Comparison of ENCODE assay signal across 27 mouse cellular contexts in the genomic region with DNA sequence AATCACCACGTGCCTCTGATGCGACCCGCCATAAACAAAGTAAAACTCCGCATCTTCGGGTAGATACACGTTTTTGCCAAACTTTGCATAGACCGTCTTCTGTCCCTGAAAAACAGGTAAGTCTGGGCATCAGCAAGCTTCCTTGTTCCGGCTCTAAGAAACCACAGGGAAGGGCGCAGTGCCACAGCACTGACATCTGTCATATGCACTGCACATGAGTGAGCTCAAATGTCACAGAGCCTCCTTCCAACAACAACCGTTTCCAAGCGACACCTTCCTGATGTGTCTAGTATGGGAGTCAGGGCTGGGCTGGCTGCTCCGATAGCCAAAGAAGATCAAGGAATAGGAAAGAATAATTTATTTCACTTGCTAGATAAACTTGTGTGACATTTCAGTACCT.
DNase-seq lines count a peak whose midpoint lies in the region; ATAC-seq lines count a peak whose summit lies in the region.
"Had no signal": no experiment of that assay in that cellular context is flagged by ENCODE, and none has a peak within 500 bp of the region (broad histone marks: within the 10 kb centered on the region; RNA-seq: fewer than 3 reads in every experiment).

No protein-coding gene starts in this region.

- peak; percentile 43 to 47 for DNase-seq in cerebellum, postnatal 10 days
- no peak for DNase-seq in cerebellum, adult 11 months
- DNase-seq in embryonic facial prominence, embryonic 14.5 days (ENCODE audit: low spot score): peak; percentile 58
- DNase-seq in embryonic facial prominence, embryonic 10.5 days (ENCODE audit: low spot score): no peak
- peak; percentile 32 for DNase-seq in urinary bladder, postnatal 14 days (ENCODE audit: low spot score)
- no peak for DNase-seq in urinary bladder, adult 2 months (ENCODE audit: low spot score)
- DNase-seq: adrenal gland, adult 8-10 months; adrenal gland, postnatal 14 days; adrenal gland, postnatal 36 days; B cell, adult 2 months; cerebellum, adult 11-12 months; cerebellum, adult 2 months; cerebellum, adult 9-11 months; cerebellum, postnatal 36 days; embryo, embryonic 11 days had no signal

- H3K9ac ChIP-seq in embryonic facial prominence, embryonic 14.5 days (ENCODE audit: low read depth, low read length): no peak overlapping the region
- H3K9ac ChIP-seq: embryonic facial prominence, embryonic 12.5 days; embryonic facial prominence, embryonic 15.5 days; forebrain, embryonic 12.5 days had no signal

- no peaks in the 10 kb centered on the region for H3K36me3 ChIP-seq in embryonic facial prominence, embryonic 14.5 days (ENCODE audit: control insufficient read depth, insufficient read depth, low read length)
- no peaks in the 10 kb centered on the region for H3K36me3 ChIP-seq in embryonic facial prominence, embryonic 10.5 days (replicated peaks)
- H3K36me3 ChIP-seq: embryonic facial prominence, embryonic 12.5 days; embryonic facial prominence, embryonic 15.5 days; forebrain, embryonic 10.5 days; forebrain, embryonic 12.5 days; G1E had no signal

- H3K4me3 ChIP-seq in embryonic facial prominence, embryonic 14.5 days (ENCODE audit: low read depth, low read length): no peak overlapping the region
- no peak overlapping the region for H3K4me3 ChIP-seq in embryonic facial prominence, embryonic 10.5 days
- H3K4me3 ChIP-seq: embryonic facial prominence, embryonic 12.5 days; embryonic facial prominence, embryonic 15.5 days; erythroblast, embryonic 14.5 days; forebrain, embryonic 10.5 days; forebrain, embryonic 12.5 days had no signal

- H3K4me1 ChIP-seq in embryonic facial prominence, embryonic 14.5 days (ENCODE audit: control insufficient read depth, insufficient read depth, low read length): peaks cover 5% of the 10 kb centered on the region
- H3K4me1 ChIP-seq in embryonic facial prominence, embryonic 10.5 days: peaks cover 17% of the 10 kb centered on the region
- H3K4me1 ChIP-seq: embryonic facial prominence, embryonic 12.5 days; forebrain, embryonic 12.5 days had no signal

- no peaks in the 10 kb centered on the region for H3K27me3 ChIP-seq in embryonic facial prominence, embryonic 14.5 days (replicated peaks; ENCODE audit: control insufficient read depth, insufficient read depth, low read length)
- no peaks in the 10 kb centered on the region for H3K27me3 ChIP-seq in embryonic facial prominence, embryonic 10.5 days (replicated peaks; ENCODE audit: low read depth, poor library complexity, severe bottlenecking)
- H3K27me3 ChIP-seq: CH12.LX; embryonic facial prominence, embryonic 12.5 days; embryonic facial prominence, embryonic 15.5 days; forebrain, embryonic 12.5 days; Patski had no signal

- H3K9me3 ChIP-seq in embryonic facial prominence, embryonic 14.5 days (ENCODE audit: control insufficient read depth, low read length): no peaks in the 10 kb centered on the region
- no peaks in the 10 kb centered on the region for H3K9me3 ChIP-seq in embryonic facial prominence, embryonic 10.5 days
- H3K9me3 ChIP-seq: embryonic facial prominence, embryonic 12.5 days; embryonic facial prominence, embryonic 15.5 days; forebrain, embryonic 10.5 days; forebrain, embryonic 12.5 days; G1E had no signal

- no peak overlapping the region for H3K27ac ChIP-seq in embryonic facial prominence, embryonic 14.5 days (replicated peaks; ENCODE audit: low read depth, low read length)
- H3K27ac ChIP-seq in embryonic facial prominence, embryonic 10.5 days (replicated peaks): no peak overlapping the region
- H3K27ac ChIP-seq: embryonic facial prominence, embryonic 12.5 days; embryonic facial prominence, embryonic 15.5 days; forebrain, embryonic 10.5 days; forebrain, embryonic 12.5 days had no signal

- peak; percentile 55; the same call in 1 of the 2 replicates for ATAC-seq in embryonic facial prominence, embryonic 14.5 days (ENCODE audit: low read depth)
- ATAC-seq: activated CD4-positive, CD25-positive, alpha-beta regulatory T cell, adult 4 months; CD4-positive, CD25-positive, alpha-beta regulatory T cell, adult 4 months; forebrain, embryonic 14.5 days; forebrain, embryonic 16.5 days; Patski had no signal

- no peak overlapping the region for H3K4me2 ChIP-seq in embryonic facial prominence, embryonic 14.5 days (ENCODE audit: low read depth, low read length)
- H3K4me2 ChIP-seq: embryonic facial prominence, embryonic 12.5 days; embryonic facial prominence, embryonic 15.5 days; forebrain, embryonic 12.5 days had no signal

- WGBS in embryonic facial prominence, embryonic 14.5 days: 83% methylated on average over 12 of the region's 12 CpGs
- WGBS in embryonic facial prominence, embryonic 10.5 days: 89% methylated on average over 12 of the region's 12 CpGs

Comparison
In these comparisons a context has a peak if more than half of its experiments do, and no peak if none do; other contexts are left out.
1. DNase-seq: peak in cerebellum, postnatal 10 days (2 of 2), embryonic facial prominence, embryonic 14.5 days (single experiment) and urinary bladder, postnatal 14 days (single experiment); none in cerebellum, adult 11 months (single experiment), embryonic facial prominence, embryonic 10.5 days (single experiment) and urinary bladder, adult 2 months (single experiment).